Mouse (Mus musculus): Measurements from ENCODE around the gene Adam6b. TPM values are rescaled to one million over a fixed set of nuclear protein-coding genes. Genes with fewer than 3 reads are reported as not detected.
A peak's percentile ranks its signal among the peaks of the same experiment; 100 is the strongest.
"Not testable (repeated sequence)": the region's sequence is repeated elsewhere in the genome, so short reads cannot be mapped to it uniquely, and the experiment has no call there.

Gene Adam6b
- not detected in 2 replicates for total RNA-seq (2014; fragmentation: Nextera tagmentation)
- total RNA-seq (2017): not detected in 2 replicates

DNA sequence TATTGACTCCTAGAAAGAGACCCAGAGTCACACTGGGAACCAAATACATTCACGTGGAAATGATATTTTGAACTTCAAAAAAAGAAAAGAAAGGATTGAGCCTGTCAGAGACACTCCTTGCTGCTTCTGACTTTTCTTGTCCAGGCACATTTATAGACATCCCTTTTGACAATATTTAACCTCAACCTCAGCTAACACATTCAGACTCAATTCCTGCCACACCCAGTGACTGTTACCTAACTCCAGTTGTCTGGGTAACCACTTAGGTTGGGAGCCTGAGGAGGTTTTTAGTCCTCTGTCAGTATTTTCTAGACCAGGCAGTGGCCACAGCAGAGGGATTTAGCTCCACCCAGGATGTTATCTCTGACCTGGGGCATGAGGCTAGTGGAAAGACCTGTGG lies at the start of gene Adam6b:
Adam6b (plus strand) TSS at position 301 of the 400 bp plus-strand sequence.
- not testable (repeated sequence) for ATAC-seq (replicated peaks; ENCODE audit: poor library complexity, severe bottlenecking)

DNA sequence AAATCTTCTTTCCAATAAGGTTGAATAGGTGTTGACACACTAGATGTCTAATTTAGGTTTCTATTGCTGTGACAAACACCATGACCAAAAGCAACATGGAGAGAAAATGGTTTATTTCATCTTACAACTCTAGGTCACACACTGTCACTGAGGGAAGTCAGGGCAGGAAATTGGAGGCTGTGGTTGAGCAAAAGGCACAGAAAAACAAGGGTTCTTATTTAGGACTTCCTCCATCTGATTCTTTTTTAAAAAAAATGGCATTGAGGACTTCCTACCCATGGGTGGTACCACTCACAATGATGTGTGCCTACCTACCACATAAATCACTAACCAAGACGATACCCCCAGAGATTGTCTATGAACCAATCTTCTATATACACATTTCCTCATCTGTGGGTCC lies 43.2 kb upstream of the Adam6b start:
- ATAC-seq (replicated peaks; ENCODE audit: poor library complexity, severe bottlenecking): peak; percentile 20; the same call in 1 of the 2 replicates

GRCm38 (mm10) chr12:113476164-113476563 lies 13.1 kb upstream of the Adam6b start:
- peak; percentile 80 for ATAC-seq (replicated peaks; ENCODE audit: poor library complexity, severe bottlenecking)

GRCm38 (mm10) chr12:113482147-113482546 lies 7.2 kb upstream of the Adam6b start:
- no peak for ATAC-seq (replicated peaks; ENCODE audit: poor library complexity, severe bottlenecking)

DNA sequence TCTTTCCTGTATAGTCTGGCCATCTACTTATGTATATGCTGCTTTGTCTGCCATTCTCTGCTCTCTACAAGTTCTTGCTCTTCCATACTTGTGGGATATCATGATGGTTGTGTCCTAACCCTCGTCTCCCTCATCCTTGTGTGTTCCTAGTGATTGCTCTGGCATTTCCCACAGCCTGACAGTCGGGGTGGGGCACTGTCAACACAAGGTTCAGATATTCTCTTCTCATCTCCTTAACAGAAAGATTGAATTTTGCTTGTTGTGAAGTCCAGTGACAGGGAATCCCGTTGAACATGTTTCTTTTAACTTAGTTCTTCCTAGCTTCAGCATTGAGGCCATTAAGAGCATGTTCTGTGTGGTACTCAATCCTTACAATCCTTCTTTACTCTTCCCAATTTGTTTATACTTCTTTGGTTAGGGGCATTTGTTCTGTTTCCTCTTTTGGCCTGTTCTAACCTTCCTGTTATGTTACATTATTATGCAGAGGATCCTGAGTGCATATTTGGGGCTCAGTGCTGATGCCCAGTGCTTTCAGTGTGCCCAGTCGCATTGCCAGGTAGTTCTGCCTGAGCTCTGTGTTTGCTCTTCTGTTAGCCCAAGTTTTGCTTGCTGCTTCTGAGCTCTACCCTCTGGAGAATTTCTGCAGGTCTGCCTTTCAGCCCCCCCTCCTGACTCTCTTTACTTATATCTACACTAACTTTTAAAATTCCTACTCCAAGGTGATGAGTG lies 6.5 kb upstream of the Adam6b start:
- 0 out of 2 replicates have a peak, but pooled peaks have one; percentile 20 for ATAC-seq (replicated peaks; ENCODE audit: poor library complexity, severe bottlenecking)

GRCm38 (mm10) chr12:113483492-113484162 lies 5.7 kb upstream of the Adam6b start:
- ATAC-seq (replicated peaks; ENCODE audit: poor library complexity, severe bottlenecking): no peak

DNA sequence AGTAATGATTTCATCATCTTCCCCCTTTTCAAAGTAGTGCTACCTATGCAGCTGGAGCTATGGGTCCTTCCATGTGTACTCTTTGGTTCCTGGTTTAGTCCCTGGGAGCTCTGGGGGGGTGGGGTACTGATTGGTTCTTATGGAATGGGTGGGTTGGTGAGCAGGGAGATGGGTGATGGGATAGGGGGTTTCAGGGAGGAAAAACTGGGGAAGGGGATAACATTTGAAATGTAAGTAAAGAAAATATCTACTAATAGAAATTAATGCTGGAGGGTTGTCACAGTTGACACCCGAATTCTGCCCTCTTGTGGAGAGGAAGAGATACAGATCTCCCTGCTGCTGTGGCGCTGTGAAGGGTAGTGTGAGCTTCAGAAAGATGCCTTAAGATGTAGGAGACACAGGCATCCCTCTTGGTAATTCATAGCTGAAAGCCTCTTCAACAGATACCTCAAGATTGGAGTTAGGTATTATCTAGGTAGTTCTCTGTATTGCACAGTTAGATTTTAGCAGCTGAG lies 4.3 kb upstream of the Adam6b start:
- no peak for ATAC-seq (replicated peaks; ENCODE audit: poor library complexity, severe bottlenecking)

DNA sequence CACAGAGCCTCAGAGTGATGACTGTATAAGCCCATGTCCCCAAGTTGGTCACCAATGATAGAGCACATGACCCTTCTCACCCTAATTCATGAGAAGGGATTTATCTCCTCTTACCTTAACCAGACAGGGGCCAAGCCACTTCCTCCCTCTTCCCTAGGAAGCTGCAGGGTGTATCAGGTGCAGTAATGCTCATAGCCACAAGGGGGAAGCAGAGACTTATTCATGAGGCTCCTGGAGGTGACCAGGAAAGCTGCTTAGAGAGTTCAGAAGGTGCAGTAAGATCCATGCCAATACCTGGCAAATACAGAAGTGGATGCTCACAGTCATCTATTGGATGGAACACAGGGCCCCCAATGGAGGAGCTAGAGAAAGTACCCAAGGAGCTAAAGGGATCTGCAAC lies 1.6 kb upstream of the Adam6b start:
- peak; percentile 96 for ATAC-seq (replicated peaks; ENCODE audit: poor library complexity, severe bottlenecking)

GRCm38 (mm10) chr12:113525901-113526300 lies 36.6 kb downstream of the Adam6b start:
- no peak for ATAC-seq (replicated peaks; ENCODE audit: poor library complexity, severe bottlenecking)

Other genes with a start within 250 kb of the Adam6b start
- not detected in 2 replicates for gene Adam6a, start 54.4 kb downstream of the Adam6b start, total RNA-seq (2014; fragmentation: Nextera tagmentation)
- gene Adam6a, start 54.4 kb downstream of the Adam6b start, total RNA-seq (2017): not detected in 2 replicates

Data from granulocyte monocyte progenitor cell, adult 5-6 weeks (primary cell).